Mouse (Mus musculus): ENCODE results near the gene Slc22a29. TPM values are rescaled to one million over a fixed set of nuclear protein-coding genes. Genes with fewer than 3 reads are reported as not detected.

Gene Slc22a29
- polyA plus RNA-seq, 1 experiment from 2014 or later, result not detected

Other genes starting within 250 kb of the Slc22a29 start
- not detected in 2 replicates for gene Slc22a28, start 86.9 kb downstream of the Slc22a29 start, polyA plus RNA-seq (2015; fragmentation: Nextera tagmentation; extraction: Ambion mirVana)
- gene Slc22a30, start 186.2 kb upstream of the Slc22a29 start, polyA plus RNA-seq (2015; fragmentation: Nextera tagmentation; extraction: Ambion mirVana), result 0.07 TPM in 1 of 2 replicates, not detected in the other